Mouse (Mus musculus): Measurements from ENCODE around the gene Atp7b. TPM values are rescaled to one million over a fixed set of nuclear protein-coding genes. Genes with fewer than 3 reads are reported as not detected.

The Atp7b gene
- total RNA-seq, 2 experiments from 2014 or later, result 2.5 to 2.9 TPM

DNA sequence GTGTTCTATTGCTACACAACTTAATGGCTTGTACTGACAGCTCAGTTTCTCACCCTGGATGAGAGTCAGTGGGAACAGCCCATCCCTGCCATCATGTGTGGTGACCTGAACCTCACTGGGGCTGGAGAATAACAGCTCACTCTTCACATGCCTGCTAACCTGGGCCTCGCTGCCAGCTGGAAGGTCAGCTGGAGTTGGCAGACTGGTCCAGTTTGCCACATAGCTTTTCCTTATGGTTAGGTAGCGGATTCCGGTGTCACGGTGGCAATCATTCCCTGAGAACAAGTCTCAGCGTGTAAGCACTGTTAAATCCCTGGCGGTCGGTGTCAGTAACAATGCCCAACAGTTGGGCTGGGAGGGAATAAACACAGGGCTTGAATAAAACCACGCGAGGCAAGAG, 24.0 kb downstream of the Atp7b start:
- no peak for DNase-seq (ENCODE audit: low spot score in 2 of 2)
- intact Hi-C loops (cut with DNase I), result no loop called here

DNA sequence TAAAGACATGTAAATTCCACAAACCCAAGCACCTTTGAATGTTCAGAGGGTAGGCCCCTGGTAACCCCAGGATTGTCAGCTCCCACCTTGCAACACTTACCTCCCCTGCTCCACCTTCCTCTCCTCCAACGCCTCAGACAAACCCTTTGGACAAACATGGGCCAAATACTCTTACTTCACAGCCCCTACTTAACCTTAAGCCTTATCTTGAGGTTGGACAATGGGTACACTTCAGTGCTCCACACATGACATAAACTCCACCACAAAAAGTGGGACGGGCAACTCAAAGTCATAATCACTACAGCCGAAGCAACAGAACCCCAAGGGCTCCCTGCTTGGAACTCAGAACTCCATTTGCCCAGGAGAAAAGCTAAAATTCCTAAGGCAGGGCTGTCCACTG, 29.1 kb downstream of the Atp7b start:
- intact Hi-C loops (cut with DNase I), result no loop called here
- DNase-seq (ENCODE audit: low spot score in 2 of 2), result no peak

DNA sequence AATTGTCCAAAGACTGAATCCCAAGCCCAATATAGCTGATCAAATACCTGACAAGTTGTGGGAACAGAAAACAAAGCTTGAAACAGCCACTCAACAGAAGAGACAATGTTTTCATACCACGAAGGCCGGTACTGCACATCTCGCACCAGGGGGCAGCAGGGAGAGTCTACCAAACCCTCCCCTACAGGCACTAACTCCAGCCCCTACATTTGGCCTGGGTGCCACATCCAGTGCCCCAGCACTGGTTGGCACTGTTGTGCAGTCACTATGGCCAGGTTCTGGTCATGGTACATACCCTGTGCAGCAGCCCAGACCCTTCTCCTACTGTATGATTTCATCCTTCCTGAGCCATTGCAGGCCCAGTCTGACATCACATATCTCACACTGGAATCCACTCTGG, 31.1 kb downstream of the Atp7b start:
- no peak for DNase-seq (ENCODE audit: low spot score in 2 of 2)
- intact Hi-C loops (cut with DNase I), result no loop called here

DNA sequence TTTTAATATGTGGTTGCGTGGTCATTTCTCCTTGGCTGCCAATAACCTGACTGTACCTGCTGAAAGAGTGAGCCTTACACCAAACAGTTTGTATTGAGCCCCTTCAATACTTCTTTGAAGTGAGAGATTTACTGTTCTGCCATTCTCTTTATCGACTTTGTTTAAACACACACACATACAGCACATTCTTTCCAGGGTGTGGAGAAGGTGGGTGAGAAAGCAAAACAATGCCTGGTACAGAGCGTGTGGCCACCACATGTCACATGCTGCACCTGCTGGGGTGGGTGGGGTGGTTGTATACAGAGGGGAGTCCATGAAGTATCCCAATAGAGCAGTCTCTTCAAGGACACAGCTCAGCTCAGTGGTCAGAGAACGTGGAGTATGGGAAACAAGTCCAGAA, 34.9 kb downstream of the Atp7b start:
- DNase-seq (ENCODE audit: low spot score in 2 of 2), result no peak

DNA sequence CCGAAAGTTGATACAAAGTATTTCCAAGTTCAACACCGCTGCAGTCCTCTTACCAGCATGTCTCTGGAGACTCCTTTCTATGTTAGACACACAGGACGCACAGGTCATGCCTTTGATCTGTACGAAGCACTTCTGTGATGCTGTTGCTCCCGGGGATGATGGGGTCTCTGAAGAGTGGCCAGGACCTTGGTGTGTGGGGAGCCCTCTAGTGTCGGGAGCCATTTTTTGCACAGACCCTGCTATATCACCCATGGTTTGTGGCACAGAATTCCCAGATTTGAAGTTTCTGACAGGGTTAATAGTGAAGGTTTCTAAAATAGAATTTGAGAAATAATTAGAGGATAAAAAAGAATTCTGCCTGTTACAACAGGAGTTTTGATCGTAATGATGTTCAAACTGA, 37.9 kb downstream of the Atp7b start:
- no peak for DNase-seq (ENCODE audit: low spot score in 2 of 2)
- intact Hi-C loops (cut with DNase I), result no loop called here

More for the DNA sequence above, 34.9 kb downstream of the Atp7b start:
- intact Hi-C loops (cut with DNase I), result no loop called here

DNA sequence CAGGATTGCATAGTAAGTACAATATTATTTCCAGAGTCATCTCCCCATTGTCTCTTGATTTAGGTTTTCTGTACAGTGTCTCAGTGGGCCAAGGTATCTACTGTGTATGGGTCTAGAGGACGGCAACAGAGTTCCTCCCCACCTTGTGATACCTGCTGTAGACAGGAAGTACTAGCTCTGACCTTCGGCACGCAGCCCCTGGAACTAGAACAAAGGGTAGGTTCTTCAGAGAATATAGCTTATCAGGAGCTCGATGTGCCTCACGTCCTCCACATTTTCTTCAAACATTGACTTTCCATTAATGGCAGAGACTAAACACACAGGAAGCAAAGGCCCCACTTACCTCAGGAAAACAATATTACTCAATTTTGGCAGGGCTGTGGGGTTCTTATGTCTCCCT, 40.6 kb downstream of the Atp7b start:
- intact Hi-C loops (cut with DNase I), result no loop called here
- no peak for DNase-seq (ENCODE audit: low spot score in 2 of 2)

DNA sequence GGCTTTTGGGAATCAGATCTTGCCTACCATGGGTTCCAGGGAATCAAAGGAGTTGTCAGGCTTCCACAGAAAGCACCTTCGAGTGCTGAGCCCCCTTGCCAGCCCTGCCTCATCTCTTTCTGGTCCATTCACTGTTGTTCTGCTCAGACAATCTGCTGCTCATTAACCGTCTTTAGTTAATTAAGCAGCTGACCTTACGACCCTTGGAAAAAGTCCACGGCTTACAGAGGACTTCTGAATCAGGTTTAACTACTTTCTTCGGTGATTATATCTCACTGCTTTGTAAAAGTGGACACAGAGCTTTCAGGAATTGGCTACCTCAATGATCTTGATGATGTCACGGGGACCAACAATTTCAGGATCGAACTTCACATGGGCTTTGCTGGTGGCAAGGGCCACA, 42.4 kb downstream of the Atp7b start:
- intact Hi-C loops (cut with DNase I), result no loop called here
- DNase-seq (ENCODE audit: low spot score in 2 of 2), result no peak

DNA sequence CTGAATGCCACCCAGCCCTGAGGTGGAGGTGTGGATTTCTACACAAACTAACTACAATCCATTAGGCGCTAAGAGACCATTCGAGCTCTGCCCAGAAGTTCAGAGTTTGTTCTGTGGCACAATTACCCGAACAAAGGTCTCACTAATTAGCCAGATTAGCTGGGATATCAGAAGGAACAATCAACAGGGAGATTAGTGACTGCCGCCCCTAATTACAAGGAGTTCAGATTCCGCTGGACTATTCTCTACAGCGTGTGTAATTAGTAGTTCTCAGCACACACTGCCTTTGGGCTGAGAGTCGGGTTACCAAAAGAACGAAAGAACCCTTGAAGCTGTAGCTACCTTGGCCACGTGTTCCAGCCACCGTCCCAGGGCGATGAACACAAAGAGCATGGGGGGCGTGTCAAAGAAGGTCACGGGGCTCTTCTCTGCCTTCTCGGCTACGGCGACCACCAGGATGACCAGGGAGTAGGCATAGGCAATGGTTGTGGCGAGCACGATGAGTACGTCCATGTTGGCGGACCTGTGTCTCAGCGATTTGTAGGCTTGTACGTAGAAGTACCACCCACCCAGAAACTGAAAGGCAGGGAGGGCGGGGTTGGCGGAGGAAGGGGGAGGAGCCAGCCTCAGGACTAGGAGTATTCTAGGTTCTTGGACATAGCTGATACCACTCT, 46.9 kb downstream of the Atp7b start:
- intact Hi-C loops (cut with DNase I), result no loop called here
- DNase-seq (ENCODE audit: low spot score in 2 of 2), result no peak

DNA sequence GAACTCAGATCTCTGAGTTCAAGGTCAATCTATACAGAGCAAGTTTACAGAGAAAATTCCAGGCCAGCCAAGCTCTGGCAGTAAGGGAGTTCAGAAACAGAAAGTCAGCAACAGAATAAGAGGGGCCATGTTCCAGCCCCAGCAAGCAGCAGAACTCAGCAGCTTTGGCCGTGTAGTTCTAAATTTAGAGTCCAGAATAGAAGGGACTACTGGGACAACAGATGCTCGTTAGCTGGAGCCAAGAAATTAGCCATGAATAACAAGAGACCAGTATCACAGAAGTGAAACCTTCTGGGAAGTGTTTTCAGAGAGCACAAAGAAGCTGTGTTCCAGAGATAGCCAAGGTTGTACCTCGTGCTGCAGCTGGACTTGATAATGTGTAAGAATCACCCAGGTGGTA, 50.7 kb downstream of the Atp7b start:
- intact Hi-C loops (cut with DNase I), result no loop called here
- no peak for DNase-seq (ENCODE audit: low spot score in 2 of 2)

DNA sequence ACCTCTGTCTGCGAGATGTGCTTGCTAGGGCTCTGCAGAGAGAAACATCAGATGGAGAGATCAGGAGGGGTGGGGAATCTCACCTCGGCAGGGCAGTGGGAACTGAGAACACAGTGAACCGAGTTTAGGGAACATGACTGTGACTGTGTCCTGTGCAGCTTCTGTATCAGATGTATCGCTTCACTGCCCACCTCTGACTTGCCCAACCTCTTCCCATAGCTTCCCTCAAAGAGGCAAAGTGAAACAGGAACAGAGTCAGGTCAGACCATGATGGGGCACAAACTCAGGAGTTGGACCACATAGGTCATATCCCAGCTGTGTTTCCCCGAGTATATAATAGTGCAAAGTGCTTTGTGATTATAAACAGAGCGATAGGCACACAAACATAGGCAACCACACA, 53.7 kb downstream of the Atp7b start:
- intact Hi-C loops (cut with DNase I), result no loop called here
- DNase-seq (ENCODE audit: low spot score in 2 of 2), result no peak

DNA sequence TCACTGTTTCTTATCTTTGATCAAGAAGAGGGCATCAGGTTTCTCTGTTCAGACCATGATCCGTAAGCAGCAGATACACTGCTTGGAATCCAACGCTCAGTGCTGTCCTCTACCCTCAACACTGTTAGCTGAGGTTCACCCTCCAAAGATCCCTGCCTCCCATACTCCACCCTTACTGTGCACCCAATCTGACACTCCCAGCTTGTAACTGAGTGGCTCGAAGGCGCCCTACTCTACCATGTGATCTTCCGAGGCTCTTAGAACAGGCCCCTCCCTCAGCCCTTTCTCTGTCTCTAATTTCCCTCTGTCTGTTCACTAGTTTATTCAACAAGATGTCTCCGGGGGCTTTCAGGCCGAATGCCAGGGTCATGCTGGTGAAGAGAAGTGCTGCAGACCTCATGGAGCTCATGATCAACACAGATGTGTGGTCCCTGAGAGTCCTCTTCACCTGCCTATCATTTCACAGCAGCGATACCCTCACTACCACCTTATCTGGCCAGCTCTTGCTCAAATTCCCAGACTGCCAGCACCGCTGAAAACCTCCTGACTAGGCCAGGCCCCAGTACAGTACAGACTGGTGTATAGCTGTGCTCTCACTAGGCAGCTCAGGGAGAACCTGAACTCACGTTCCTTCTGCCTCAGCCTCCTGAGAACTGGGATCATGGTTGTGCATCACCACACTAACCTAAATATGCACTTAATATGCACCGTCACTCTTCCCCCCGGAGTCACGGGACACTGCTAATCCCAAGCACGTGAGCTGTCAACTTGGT, 55.2 kb downstream of the Atp7b start:
- intact Hi-C loops (cut with DNase I), result no loop called here
- no peak for DNase-seq (ENCODE audit: low spot score in 2 of 2)

DNA sequence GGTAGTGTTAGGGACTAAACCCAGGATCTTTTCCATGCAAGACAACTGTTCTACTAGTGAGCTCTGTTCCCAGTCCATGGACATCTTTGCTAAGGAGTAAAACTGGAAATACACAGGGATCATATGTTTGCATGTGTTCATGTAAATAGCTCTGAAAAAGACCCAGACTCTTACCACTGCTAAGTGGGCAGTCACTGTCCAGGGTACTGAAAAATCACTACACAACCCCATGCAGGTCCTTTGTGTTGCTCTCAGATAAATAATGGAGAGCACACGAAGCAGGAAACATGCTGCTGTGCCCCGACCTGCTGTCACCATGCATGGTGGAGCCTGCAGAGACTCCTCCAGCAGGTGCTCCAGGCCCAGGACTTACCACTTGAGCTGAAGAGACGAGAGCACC, 64.9 kb downstream of the Atp7b start:
- no peak for DNase-seq (ENCODE audit: low spot score in 2 of 2)
- intact Hi-C loops (cut with DNase I), result loop anchor here (10.0 kb wide), 1 partner anchor 410 kb away; no protein-coding TSS in a partner anchor

DNA sequence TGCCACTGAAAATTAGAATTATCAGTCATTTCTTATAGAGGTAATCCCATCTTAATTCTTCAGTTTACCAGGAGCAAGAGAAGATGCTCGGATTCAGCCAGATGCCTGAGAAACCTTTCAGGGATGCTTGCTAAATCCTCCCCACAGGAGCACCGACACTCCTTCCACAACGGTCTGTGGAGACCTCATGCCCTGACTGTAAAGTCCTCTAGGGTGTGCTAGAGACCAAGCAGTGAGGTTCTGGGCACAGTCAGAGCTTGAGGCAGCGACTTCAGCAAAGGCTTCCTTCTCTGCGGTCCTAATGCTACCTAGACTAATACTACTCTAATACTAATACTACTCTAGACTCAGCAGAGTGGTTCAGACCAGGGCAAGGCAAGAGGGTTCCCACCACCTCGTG, 67.9 kb downstream of the Atp7b start:
- peak; percentile 64 to 70 for DNase-seq (ENCODE audit: low spot score in 2 of 2)
- intact Hi-C loops (cut with DNase I), result loop anchor here (5.0 to 10.0 kb wide), 3 partner anchors 55 to 413 kb away; partner anchors contain the start of gene Nek3

DNA sequence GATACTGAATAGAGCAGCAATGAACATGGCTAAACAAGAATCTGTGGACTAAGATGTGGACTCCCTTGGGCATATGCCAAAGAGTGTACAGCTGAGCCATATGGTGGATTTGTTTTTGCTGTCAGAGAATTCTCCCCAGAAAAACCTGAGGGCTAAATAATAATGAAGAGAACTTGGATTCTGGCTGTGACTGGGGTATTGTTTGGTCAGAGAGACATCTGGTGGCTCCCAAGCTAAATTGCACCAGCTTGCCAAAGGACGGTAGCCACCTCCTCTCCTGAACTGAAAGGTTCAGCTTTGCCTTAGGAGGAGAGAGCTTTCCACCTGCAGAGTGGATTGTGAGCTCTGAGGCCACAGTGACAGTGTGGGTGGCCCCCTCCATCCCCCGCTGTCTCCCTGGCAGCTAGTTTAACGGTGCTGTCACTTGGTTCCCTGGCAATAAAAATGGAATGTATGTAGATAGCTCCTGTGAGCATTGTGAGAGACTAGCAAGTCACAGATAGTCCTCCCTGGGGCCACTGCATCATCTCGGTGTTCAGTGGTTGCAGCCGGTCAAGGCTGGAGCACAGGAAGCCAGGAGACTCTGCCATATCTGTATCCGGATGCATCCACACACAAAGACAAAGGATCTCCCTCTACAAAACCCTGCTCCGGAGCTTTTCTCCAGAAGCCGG, 78.3 kb downstream of the Atp7b start:
- DNase-seq (ENCODE audit: low spot score in 2 of 2), result peak; percentile 43 to 58
- intact Hi-C loops (cut with DNase I), result no loop called here

DNA sequence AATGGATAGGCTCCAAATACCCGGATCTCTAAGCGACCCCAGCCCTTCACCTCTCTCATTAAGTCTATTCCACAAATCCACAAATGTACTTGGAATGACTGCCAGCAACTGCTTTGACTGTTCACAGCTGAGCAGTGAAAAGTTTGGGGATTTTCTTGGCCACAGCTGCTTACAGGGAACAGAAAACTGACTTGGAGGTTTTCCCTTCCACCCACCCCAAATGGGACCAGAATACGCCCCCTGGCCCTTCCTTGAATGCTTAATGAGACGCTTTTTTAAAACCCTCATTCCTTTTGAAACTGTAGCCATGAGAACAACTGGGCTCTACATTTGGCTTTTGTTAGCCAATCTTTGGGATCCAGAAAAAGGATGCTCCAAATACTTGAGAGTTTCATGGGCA, 81.9 kb downstream of the Atp7b start:
- intact Hi-C loops (cut with DNase I), result no loop called here
- peak; percentile 35 to 58 for DNase-seq (ENCODE audit: low spot score in 2 of 2)

DNA sequence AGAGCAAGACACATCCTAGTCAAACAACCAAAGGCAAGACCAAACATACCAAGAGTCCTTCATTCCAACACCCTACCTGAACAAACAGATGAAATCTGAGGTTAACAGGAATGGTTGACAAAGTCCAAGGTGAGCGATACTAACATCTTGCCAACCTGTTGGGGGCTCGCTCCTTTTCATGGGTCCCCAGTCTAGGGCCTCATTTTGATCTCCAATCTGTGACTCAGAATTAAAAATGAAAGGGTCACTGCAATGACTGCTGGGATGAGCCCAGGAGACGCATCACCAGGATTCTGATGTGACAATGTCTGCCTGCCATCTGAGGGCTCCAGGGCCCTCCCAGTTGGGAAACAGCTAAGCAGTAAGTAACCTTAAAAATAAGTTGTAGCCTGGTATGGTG, 90.6 kb downstream of the Atp7b start, which contains the start of gene Ccdc70:
Ccdc70 (plus strand) TSS at position 301 of the 400 bp plus-strand sequence.
- intact Hi-C loops (cut with DNase I), result loop anchor here (10.0 kb wide), 1 partner anchor 975 kb away; no protein-coding TSS in a partner anchor
- no peak for DNase-seq (ENCODE audit: low spot score in 2 of 2)

DNA sequence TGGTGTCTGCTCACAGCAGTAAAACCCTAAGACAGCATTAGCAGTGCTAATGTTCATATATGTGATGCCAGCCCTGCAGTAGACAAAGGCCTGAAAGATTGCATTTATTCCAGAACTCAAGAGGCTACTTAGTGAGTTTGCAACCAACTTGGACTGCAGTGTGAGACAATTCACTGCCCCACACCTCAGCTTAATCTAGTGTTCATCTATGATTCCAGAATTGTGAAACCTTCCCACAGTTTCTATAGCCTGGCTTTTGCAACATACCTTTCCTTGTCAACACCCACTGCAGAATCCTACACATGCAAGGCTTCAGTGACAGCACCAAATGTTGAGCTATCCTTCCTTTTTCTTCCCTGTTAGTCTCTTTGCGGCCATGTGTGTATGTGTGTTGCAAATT, 93.5 kb downstream of the Atp7b start:
- intact Hi-C loops (cut with DNase I), result loop anchor here (10.0 kb wide), 1 partner anchor 972 kb away; no protein-coding TSS in a partner anchor
- no peak for DNase-seq (ENCODE audit: low spot score in 2 of 2)

DNA sequence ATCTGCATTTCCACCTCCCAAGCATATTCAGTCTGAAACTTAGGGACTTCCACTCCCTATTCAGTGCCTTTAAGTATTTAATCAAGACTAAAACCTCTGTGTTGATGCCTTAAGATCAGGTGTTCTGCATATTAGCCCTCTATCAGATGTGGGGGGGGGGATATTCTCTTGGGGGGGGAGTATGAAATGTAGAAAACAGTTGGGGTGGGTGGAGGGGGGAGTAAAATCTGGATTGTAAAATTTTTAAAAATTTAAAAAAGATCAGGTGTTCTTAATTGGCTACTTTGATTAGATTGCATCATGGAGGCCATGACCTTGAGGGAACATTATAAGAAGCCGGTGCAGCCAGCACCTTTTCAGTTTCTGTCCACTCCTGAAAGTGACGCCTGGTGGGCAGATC, 101.7 kb downstream of the Atp7b start, which contains the start of gene Fam90a1a:
Fam90a1a (plus strand) TSS at position 301 of the 400 bp plus-strand sequence.
- DNase-seq (ENCODE audit: low spot score in 2 of 2), result no peak
- intact Hi-C loops (cut with DNase I), result loop anchor here (5.0 kb wide), 1 partner anchor 201 kb away; no protein-coding TSS in a partner anchor

DNA sequence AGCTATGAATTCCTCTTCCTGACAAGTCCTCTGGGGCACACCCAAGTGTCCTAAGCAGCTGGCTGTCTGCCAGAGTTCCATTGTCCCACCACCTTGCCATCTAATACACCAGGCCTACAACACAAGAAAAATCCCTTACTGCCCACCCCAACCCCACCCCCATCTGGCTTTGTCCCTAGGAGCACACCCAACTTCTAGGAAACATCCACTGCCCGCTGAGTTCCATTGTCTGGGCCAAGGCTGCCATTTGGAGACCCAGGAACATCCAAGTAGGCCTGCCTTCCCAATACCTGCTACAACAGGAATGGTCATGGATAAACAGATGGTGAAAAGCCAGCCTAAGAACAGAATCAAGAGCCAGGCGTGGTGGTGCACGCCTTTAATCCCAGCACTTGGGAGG, 103.8 kb downstream of the Atp7b start:
- intact Hi-C loops (cut with DNase I), result loop anchor here (5.0 kb wide), 1 partner anchor 199 kb away; no protein-coding TSS in a partner anchor
- DNase-seq (ENCODE audit: low spot score in 2 of 2), result no peak

DNA sequence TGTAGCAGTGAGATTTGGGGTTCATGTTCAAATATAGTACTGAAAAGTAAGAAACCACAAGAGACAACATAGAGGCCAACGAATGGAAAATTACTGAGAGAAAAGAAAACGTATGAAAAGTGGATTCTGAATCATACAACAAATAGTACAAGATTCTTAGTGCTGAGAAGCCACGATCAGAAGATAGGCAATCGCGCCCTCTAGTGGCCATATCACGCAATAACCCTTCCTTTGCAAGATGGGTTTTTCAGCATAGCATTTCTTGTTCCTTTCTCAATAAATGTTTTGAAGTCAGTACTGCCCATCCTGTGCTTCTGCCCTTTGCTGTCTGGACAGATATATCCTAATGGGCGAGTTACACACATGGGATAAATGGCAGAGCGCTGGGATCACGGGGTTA, 104.8 kb downstream of the Atp7b start:
- peak; percentile 69 to 74 for DNase-seq (ENCODE audit: low spot score in 2 of 2)
- intact Hi-C loops (cut with DNase I), result loop anchor here (5.0 kb wide), 1 partner anchor 198 kb away; no protein-coding TSS in a partner anchor
